Mouse (Mus musculus) hindbrain, postnatal 0 days (tissue): Measurements from ENCODE around the gene Galc. TPM values are rescaled to one million over a fixed set of nuclear protein-coding genes. Genes with fewer than 3 reads are reported as not detected.
"Not testable (repeated sequence)": the region's sequence is repeated elsewhere in the genome, so short reads cannot be mapped to it uniquely, and the experiment has no call there.

ENCODE experiments used
- ATAC-seq: fragments of 200-750 bp; cut with Nextera tagmentation; 2 replicates; pipeline ENCODE4 v1.8.0; 2017; ENCODE audit warnings: mild to moderate bottlenecking, moderate TSS enrichment, moderate library complexity
- DNase-seq: peaks from one replicate; pipeline ENCODE4 v3.0.0-alpha.2; 2015; ENCODE audit warnings: low spot score
- H3K27ac ChIP-seq: fragments of 300-500 bp; sonication (generic); 2 replicates; pipeline ENCODE4 v1.5.1; 2014; ENCODE audit warnings: mild to moderate bottlenecking
- H3K27me3 ChIP-seq: fragments of 300-500 bp; sonication (generic); 2 replicates; pipeline ENCODE4 v1.6.1; 2014; ENCODE audit warnings: low read length, mixed read lengths; ENCODE audit not compliant: insufficient read depth
- H3K36me3 ChIP-seq: fragments of 300-500 bp; sonication (generic); 2 replicates; pipeline ENCODE4 v1.6.1; 2014; ENCODE audit warnings: low read length, mixed read lengths; ENCODE audit not compliant: insufficient read depth
- H3K4me1 ChIP-seq: fragments of 300-500 bp; sonication (generic); 2 replicates; pipeline ENCODE4 v1.6.1; 2014; ENCODE audit warnings: antibody characterized with exemption, low read length, mixed read lengths; ENCODE audit not compliant: insufficient read depth
- H3K4me2 ChIP-seq: fragments of 300-500 bp; sonication (generic); 2 replicates; pipeline ENCODE4 v1.6.1; 2014; ENCODE audit warnings: low read depth, mild to moderate bottlenecking, low read length, moderate library complexity, mixed read lengths
- H3K4me3 ChIP-seq: fragments of 300-500 bp; sonication (generic); 2 replicates; pipeline ENCODE4 v1.5.1; 2014; ENCODE audit warnings: low read length
- H3K9ac ChIP-seq: fragments of 300-500 bp; sonication (generic); replicated peaks from 2 replicates; pipeline ENCODE4 v1.6.1; 2014; ENCODE audit warnings: mild to moderate bottlenecking, low read length, moderate library complexity, mixed read lengths
- H3K9me3 ChIP-seq: fragments of 300-500 bp; sonication (generic); 2 replicates; pipeline ENCODE4 v1.6.1; 2016; ENCODE audit warnings: low read length, mixed read lengths
- CTCF ChIP-seq: IDR thresholded peaks from 2 replicates; pipeline ENCODE4 v1.5.1; 2016; ENCODE audit warnings: antibody characterized with exemption, control low read depth, low read depth
- WGBS: fragments of 180-500 bp; shearing (Covaris S2); extraction: QIAGEN DNeasy Blood & Tissue Kit; methylation state at CpG from one replicate; pipeline ENCODE4 v1.1.7; 2014; 5-methylcytosine and 5-hydroxymethylcytosine counted together
- polyA plus RNA-seq: library from polyadenylated mRNA; unstranded; fragments of >200 nt; fragmentation: Nextera tagmentation; extraction: Ambion mirVana; gene quantifications from 2 replicates; pipeline ENCODE4 v1.2.1, GENCODE M21; 2015
- total RNA-seq: library from RNA; depleted of rRNA; stranded (reverse); fragments of >200 nt; gene quantifications from 2 replicates; pipeline ENCODE4 v1.2.3, GENCODE M21; 2014

Gene Galc
- total and polyA plus RNA-seq, 2 experiments from 2014 or later: 12.2 to 19.1 TPM

DNA sequence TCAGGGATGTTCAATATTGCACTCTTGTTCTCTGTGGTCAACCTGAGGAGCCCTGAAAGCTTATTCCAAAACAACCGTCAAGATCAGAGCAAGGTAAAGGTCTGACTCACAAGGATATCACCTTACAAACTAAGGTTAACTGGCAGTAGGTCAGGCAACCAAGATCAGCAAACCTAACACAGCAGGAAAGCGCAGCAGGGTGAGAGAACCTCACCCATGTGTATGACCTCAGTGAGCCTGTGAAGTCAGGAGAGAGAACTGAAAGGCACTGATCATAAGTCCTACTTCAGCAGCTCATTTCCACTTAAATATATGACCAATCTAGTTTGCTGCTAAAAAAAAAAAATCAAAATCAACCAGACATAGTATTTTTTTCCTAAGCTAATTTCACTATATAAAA is 6.8 kb downstream of the Galc start:
- H3K9me3 ChIP-seq: no peaks in the 10 kb centered on the region
- H3K4me3 ChIP-seq: no peak overlapping the region
- no peaks in the 10 kb centered on the region for H3K36me3 ChIP-seq
- 86% methylated on average over 2 of the region's 2 CpGs for WGBS
- H3K4me1 ChIP-seq: 0 out of 2 replicates have a peak, but pooled peaks cover under 1% of the 10 kb centered on the region
- ATAC-seq: no peak
- no peak overlapping the region for H3K4me2 ChIP-seq
- H3K9ac ChIP-seq: no peak overlapping the region
- H3K27me3 ChIP-seq: no peaks in the 10 kb centered on the region
- no peak overlapping the region for H3K27ac ChIP-seq
- no peak for TF ChIP-seq CTCF
- DNase-seq: no peak

DNA sequence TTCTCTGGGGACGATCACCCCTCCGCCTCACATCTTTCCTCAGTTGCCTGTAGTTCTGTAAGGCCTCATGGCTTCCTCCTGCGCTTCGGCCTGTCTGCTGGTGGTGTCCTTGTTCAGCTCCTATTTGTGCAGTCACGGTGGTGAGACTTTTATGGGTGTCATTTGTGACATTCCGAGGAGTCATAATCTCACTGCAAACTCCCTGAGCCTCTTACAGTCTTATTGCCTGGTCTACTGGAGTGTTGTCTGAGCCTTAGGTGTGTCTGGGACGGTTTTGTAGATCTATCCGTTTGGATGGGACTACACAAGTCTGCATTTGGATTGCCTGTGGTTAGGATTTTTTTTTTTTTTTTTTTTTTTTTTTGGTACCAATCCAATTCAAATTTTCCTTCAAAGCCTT is 8.9 kb downstream of the Galc start:
- Histone ChIP-seq H3K4me2 (no peak overlapping the region), H3K27me3 (no peaks in the 10 kb centered on the region), H3K9me3 (no peaks in the 10 kb centered on the region), H3K9ac (no peak overlapping the region), H3K27ac (no peak overlapping the region), H3K36me3 (no peaks in the 10 kb centered on the region), H3K4me1 (no peaks in the 10 kb centered on the region), H3K4me3 (no peak overlapping the region)
- DNase-seq: no peak
- WGBS: 92% methylated on average over 8 of the region's 8 CpGs
- ATAC-seq: no peak
- no peak for TF ChIP-seq CTCF

DNA sequence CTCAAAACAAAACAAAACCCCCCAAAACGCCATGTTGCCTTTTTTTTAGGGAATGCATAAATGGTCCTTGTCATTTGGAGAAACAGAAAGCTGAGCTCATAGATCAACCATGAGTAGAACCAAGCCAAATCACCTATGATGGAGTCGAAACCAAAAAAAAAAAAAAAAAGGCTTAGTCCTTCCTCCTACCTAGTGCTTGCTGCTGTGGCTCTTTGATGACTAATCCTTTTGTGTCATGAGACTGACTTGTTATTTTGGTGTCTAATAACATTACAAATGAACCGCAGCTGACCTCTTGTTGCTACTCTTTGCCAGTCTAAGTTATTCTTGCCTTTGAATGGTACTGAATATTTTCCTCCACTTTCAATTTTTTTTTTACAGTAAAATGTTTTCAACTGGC is 9.6 kb downstream of the Galc start:
- no peaks in the 10 kb centered on the region for H3K36me3 ChIP-seq
- WGBS: 85% methylated on average over 3 of the region's 3 CpGs
- H3K9ac ChIP-seq: no peak overlapping the region
- no peak for TF ChIP-seq CTCF
- no peak overlapping the region for H3K4me3 ChIP-seq
- no peaks in the 10 kb centered on the region for H3K9me3 ChIP-seq
- no peak overlapping the region for H3K27ac ChIP-seq
- DNase-seq: no peak
- no peaks in the 10 kb centered on the region for H3K4me1 ChIP-seq
- H3K4me2 ChIP-seq: no peak overlapping the region
- no peaks in the 10 kb centered on the region for H3K27me3 ChIP-seq
- no peak for ATAC-seq

GRCm38 (mm10) chr12:98246835-98247234 is 12.4 kb downstream of the Galc start:
- Histone ChIP-seq H3K4me3 (no peak overlapping the region), H3K4me1 (no peaks in the 10 kb centered on the region), H3K9ac (no peak overlapping the region), H3K27me3 (no peaks in the 10 kb centered on the region), H3K4me2 (no peak overlapping the region), H3K36me3 (no peaks in the 10 kb centered on the region), H3K27ac (no peak overlapping the region), H3K9me3 (no peaks in the 10 kb centered on the region)
- DNase-seq (no peak), ATAC-seq (no peak)
- 85% methylated on average over 4 of the region's 4 CpGs for WGBS
- TF ChIP-seq CTCF: no peak

- no peak overlapping the region for H3K27ac ChIP-seq
- no peak overlapping the region for H3K4me3 ChIP-seq
- H3K27me3 ChIP-seq: no peaks in the 10 kb centered on the region
- 92% methylated on average over 5 of the region's 5 CpGs for WGBS
- no peak overlapping the region for H3K9ac ChIP-seq
- no peaks in the 10 kb centered on the region for H3K4me1 ChIP-seq
- no peak for ATAC-seq
- no peak for TF ChIP-seq CTCF
- H3K4me2 ChIP-seq: no peak overlapping the region
- DNase-seq: no peak
- H3K36me3 ChIP-seq: no peaks in the 10 kb centered on the region
- no peaks in the 10 kb centered on the region for H3K9me3 ChIP-seq
These were observed 14.4 kb downstream of the Galc start for GRCm38 (mm10) chr12:98244865-98245264.

- no peak for DNase-seq
- Histone ChIP-seq H3K27me3 (no peaks in the 10 kb centered on the region), H3K4me1 (no peaks in the 10 kb centered on the region), H3K4me2 (no peak overlapping the region), H3K9me3 (no peaks in the 10 kb centered on the region), H3K9ac (no peak overlapping the region), H3K27ac (no peak overlapping the region), H3K4me3 (no peak overlapping the region), H3K36me3 (no peaks in the 10 kb centered on the region)
- no peak for ATAC-seq
- no peak for TF ChIP-seq CTCF
- WGBS: 86% methylated on average over 4 of the region's 4 CpGs
These were observed 15.1 kb downstream of the Galc start for GRCm38 (mm10) chr12:98244161-98244560.

DNA sequence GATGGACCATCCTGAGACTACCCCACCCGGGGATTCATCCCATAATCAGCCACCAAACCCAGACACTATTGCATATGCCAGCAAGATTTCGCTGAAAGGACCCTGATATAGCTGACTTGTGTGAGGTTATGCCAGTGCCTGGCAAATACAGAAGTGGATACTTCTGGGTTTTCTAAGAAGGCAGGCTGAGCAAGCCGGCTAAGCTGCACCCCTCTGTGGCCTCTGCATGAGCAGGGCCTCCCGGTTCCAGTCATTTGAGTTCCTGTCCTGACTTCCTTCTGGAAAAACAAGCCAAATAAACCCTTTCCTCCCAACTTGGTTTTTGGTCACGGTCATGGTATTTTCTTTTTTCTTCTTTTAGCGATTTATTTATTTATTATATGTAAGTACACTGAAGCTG is 20.8 kb downstream of the Galc start:
- H3K4me3 ChIP-seq, H3K27ac ChIP-seq, H3K36me3 ChIP-seq, ATAC-seq, H3K9ac ChIP-seq, H3K9me3 ChIP-seq, DNase-seq, H3K27me3 ChIP-seq, H3K4me1 ChIP-seq, H3K4me2 ChIP-seq: not testable (repeated sequence)
- 88% methylated on average over 6 of the region's 6 CpGs for WGBS
